Mouse (Mus musculus) bone marrow macrophage, adult 2 months (primary cell): ENCODE measurements around the gene Teddm1b.
"Not testable (repeated sequence)": the region's sequence is repeated elsewhere in the genome, so short reads cannot be mapped to it uniquely, and the experiment has no call there.

ENCODE experiments used
- CTCF ChIP-seq: IDR thresholded peaks from 2 replicates; pipeline ENCODE4 v1.5.1; 2012; ENCODE audit warnings: low read depth, mild to moderate bottlenecking, low read length, moderate library complexity
- POLR2A ChIP-seq: IDR thresholded peaks from 2 replicates; pipeline ENCODE4 v1.6.1; 2012; ENCODE audit warnings: mild to moderate bottlenecking, low read depth, low read length, borderline replicate concordance

DNA sequence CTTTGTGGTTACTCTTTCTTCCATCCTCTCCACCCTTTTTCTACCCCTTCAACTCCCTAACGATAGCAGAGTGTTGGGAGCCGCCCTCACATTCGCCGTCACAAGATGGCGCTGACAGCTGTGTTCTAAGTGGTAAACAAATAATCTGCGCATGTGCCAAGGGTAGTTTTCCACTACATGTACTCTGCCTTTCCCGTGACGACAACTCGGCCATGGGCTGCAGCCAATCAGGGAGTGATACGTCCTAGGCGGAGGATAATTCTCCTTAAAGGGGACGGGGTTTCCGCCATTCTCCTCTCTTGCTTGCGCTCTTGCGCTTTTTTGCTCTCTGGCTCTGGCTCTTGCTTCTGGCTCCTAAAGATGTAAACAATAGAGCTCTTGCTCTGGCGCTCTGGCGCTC lies 6.2 kb downstream of the Teddm1b start:
- not testable (repeated sequence) for TF ChIP-seq POLR2A, CTCF
